Comparison of ENCODE assay signal across 8 mouse cellular contexts in the genomic region with DNA sequence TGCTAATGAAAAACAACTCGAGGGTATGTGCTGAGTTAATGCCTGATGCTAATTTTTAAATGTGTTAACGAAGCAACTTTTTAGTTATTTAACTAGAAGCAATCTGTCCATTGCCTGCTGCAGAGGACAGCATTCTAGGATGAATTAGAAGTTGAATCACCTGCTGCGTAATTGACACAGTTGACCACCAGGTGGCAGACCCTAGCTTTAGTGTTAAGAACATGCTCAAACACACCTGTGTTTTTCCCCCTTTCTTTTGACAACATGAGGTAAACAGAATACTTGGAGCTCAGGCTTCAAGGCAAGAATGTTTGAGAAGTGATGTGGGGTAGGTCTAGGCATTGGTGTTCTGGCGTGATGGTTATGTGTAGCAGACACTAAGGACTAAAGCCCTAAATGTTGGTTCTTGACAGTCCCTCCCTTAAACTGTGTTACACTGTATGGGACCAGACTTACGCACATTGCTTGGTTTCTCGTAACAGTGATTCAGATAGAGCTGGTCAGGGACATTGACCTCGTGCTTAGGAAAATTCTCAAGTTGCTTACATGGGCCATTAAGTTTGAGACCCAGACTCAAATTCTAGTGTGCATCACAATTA. TPM values are rescaled to one million over a fixed set of nuclear protein-coding genes. Genes with fewer than 3 reads are reported as not detected.
A peak's percentile ranks its signal among the peaks of the same experiment; 100 is the strongest.
DNase-seq lines count a peak whose midpoint lies in the region; ATAC-seq and TF ChIP-seq lines count a peak whose summit lies in the region.

No protein-coding gene starts in this region.

- peak; percentile 61 for TF ChIP-seq CTCF in cortical plate, adult 2 months (IDR thresholded peaks at IDR 0.05; ENCODE audit: extremely low read depth, insufficient read depth, low read length)
- peak; percentile 80 for TF ChIP-seq CTCF in left cerebral cortex, adult 2 months (IDR thresholded peaks at IDR 0.05)
- no peak for TF ChIP-seq CTCF in thymus, adult 2 months (IDR thresholded peaks at IDR 0.05; ENCODE audit: borderline replicate concordance, control insufficient read depth, extremely low read depth, insufficient read depth, low read length, poor library complexity)

- no peak for TF ChIP-seq POLR2A in cortical plate, adult 2 months (IDR thresholded peaks at IDR 0.05; ENCODE audit: extremely low read depth, insufficient read depth, low read length)
- no peak for TF ChIP-seq POLR2A in thymus, adult 2 months (IDR thresholded peaks at IDR 0.05; ENCODE audit: control insufficient read depth, extremely low read depth, insufficient read depth, low read length, poor library complexity)

- no peaks in the 10 kb centered on the region for H3K4me1 ChIP-seq in liver, embryonic 12.5 days
- H3K4me1 ChIP-seq in cortical plate, adult 2 months (ENCODE audit: control insufficient read depth, insufficient read depth, low read length) = no peaks in the 10 kb centered on the region
- no peaks in the 10 kb centered on the region for H3K4me1 ChIP-seq in midbrain, embryonic 16.5 days (ENCODE audit: control insufficient read depth, insufficient read depth, low read length)
- no peaks in the 10 kb centered on the region for H3K4me1 ChIP-seq in thymus, adult 2 months (replicated peaks; ENCODE audit: control insufficient read depth, insufficient read depth, low read length)

- intact Hi-C loops in left cerebral cortex, adult 2 months (cut with DNase I) = loop anchor here (5.0 to 10.0 kb wide), 3 partner anchors 423 to 791 kb away; no protein-coding TSS in a partner anchor

- ATAC-seq in liver, embryonic 12.5 days = no peak
- ATAC-seq in hematopoietic stem cell, adult 5-6 weeks (replicated peaks in 1 of 2; ENCODE audit: insufficient read depth in 1 of 2, low FRiP score in 2 of 2, low TSS enrichment in 1 of 2, low read depth in 1 of 2, poor library complexity in 2 of 2, severe bottlenecking in 2 of 2) = peak; percentile 65 to 68; a peak in 1 of 4 replicates
- ATAC-seq in midbrain, embryonic 16.5 days = peak; percentile 80

- H3K9me3 ChIP-seq in liver, embryonic 12.5 days (replicated peaks) = no peaks in the 10 kb centered on the region
- no peaks in the 10 kb centered on the region for H3K9me3 ChIP-seq in midbrain, embryonic 16.5 days (replicated peaks; ENCODE audit: control insufficient read depth, low read length, poor library complexity, severe bottlenecking)

- H3K27ac ChIP-seq in liver, embryonic 12.5 days = no peak overlapping the region
- H3K27ac ChIP-seq in cortical plate, adult 2 months (ENCODE audit: insufficient read depth, low read length) = no peak overlapping the region
- H3K27ac ChIP-seq in left cerebral cortex, adult 2 months = no peak overlapping the region
- no peak overlapping the region for H3K27ac ChIP-seq in midbrain, embryonic 16.5 days (ENCODE audit: low read length)
- no peak overlapping the region for H3K27ac ChIP-seq in thymus, adult 2 months (ENCODE audit: control insufficient read depth, insufficient read depth, low read length)

- peak; percentile 41 for DNase-seq in liver
- peak; percentile 29 to 86 for DNase-seq in adrenal gland, adult (ENCODE audit: inconsistent age in 2 of 2, low spot score in 1 of 2)
- peak; percentile 38 to 60 for DNase-seq in left cerebral cortex, adult 2 months (ENCODE audit: extremely low spot score in 1 of 2, low spot score in 2 of 2)
- DNase-seq in thymus, adult 2 months = peak; percentile 76

- H3K27me3 ChIP-seq in liver, embryonic 12.5 days (replicated peaks) = no peaks in the 10 kb centered on the region
- H3K27me3 ChIP-seq in midbrain, embryonic 16.5 days (ENCODE audit: control insufficient read depth, insufficient read depth, low read depth, low read length) = no peaks in the 10 kb centered on the region
- no peaks in the 10 kb centered on the region for H3K27me3 ChIP-seq in thymus, adult 2 months (ENCODE audit: control insufficient read depth, insufficient read depth, low read length)

- WGBS in liver, embryonic 12.5 days (ENCODE audit: insufficient replicate concordance) = 39% methylated on average over 7 of the region's 7 CpGs
- WGBS in midbrain, embryonic 16.5 days = 48% methylated on average over 7 of the region's 7 CpGs
- WGBS in thymus, adult 2 months = 64% methylated on average over 7 of the region's 7 CpGs

- no peaks in the 10 kb centered on the region for H3K36me3 ChIP-seq in liver, embryonic 12.5 days
- peaks cover 4% of the 10 kb centered on the region; the same call in 1 of the 2 replicates for H3K36me3 ChIP-seq in midbrain, embryonic 16.5 days (ENCODE audit: control insufficient read depth, insufficient read depth, low read length)
- no peaks in the 10 kb centered on the region for H3K36me3 ChIP-seq in thymus, adult 2 months (ENCODE audit: control insufficient read depth, insufficient read depth, low read length)

- no peak overlapping the region for H3K9ac ChIP-seq in liver, embryonic 12.5 days
- H3K9ac ChIP-seq in midbrain, embryonic 16.5 days (ENCODE audit: low read depth, low read length) = no peak overlapping the region

- no peak overlapping the region for H3K4me2 ChIP-seq in liver, embryonic 12.5 days
- H3K4me2 ChIP-seq in midbrain, embryonic 16.5 days (ENCODE audit: low read length) = no peak overlapping the region

- H3K4me3 ChIP-seq in liver, embryonic 12.5 days = no peak overlapping the region
- H3K4me3 ChIP-seq in cortical plate, adult 2 months (ENCODE audit: insufficient read depth, low read length) = no peak overlapping the region
- no peak overlapping the region for H3K4me3 ChIP-seq in left cerebral cortex, adult 2 months
- no peak overlapping the region for H3K4me3 ChIP-seq in midbrain, embryonic 16.5 days (ENCODE audit: low read depth, low read length)
- H3K4me3 ChIP-seq in thymus, adult 2 months (ENCODE audit: control insufficient read depth, insufficient read depth, low read length) = no peak overlapping the region

RNA-seq across cellular contexts. Expression of a gene that starts 22.8 kb away (rescaled TPM):
- 0.60 and 0.83 TPM in 2 replicates for polyA plus RNA-seq in liver, embryonic 12.5 days (2016; fragmentation: Nextera tagmentation; extraction: Ambion mirVana)
- 0.66 and 0.71 TPM in 2 replicates for polyA plus RNA-seq in cortical plate, adult 2 months (2012; rRNA removed)
- total RNA-seq in hematopoietic stem cell, adult 5-6 weeks (2017) = 0.60 and 2.8 TPM in 2 replicates
- 1 to 10 TPM; 1.6 to 2.1 TPM for total RNA-seq in left cerebral cortex, adult 2 months (2021)
- 2.9 and 3.1 TPM in 2 replicates for polyA plus RNA-seq in midbrain, embryonic 16.5 days (2015; fragmentation: Nextera tagmentation; extraction: Ambion mirVana)
- 0.50 and 0.51 TPM in 2 replicates for polyA plus RNA-seq in thymus, adult 2 months (2012; rRNA removed)

RNA-seq across cellular contexts. Expression of a gene that starts 58.7 kb away (rescaled TPM):
- polyA plus RNA-seq in liver, embryonic 12.5 days (2016; fragmentation: Nextera tagmentation; extraction: Ambion mirVana) = 1.4 and 2.2 TPM in 2 replicates
- 91.0 and 91.9 TPM in 2 replicates for polyA plus RNA-seq in cortical plate, adult 2 months (2012; rRNA removed)
- total RNA-seq in hematopoietic stem cell, adult 5-6 weeks (2017) = 0.30 and 2.3 TPM in 2 replicates
- total RNA-seq in left cerebral cortex, adult 2 months (2021) = 10 to 100 TPM; 34.1 to 35.0 TPM
- 4.9 and 6.4 TPM in 2 replicates for polyA plus RNA-seq in midbrain, embryonic 16.5 days (2015; fragmentation: Nextera tagmentation; extraction: Ambion mirVana)
- 13.6 and 15.7 TPM in 2 replicates for polyA plus RNA-seq in thymus, adult 2 months (2012; rRNA removed)
